Mouse (Mus musculus) stomach, postnatal 0 days (tissue): ENCODE data around the gene Xrcc6.

Experiments used
- CTCF ChIP-seq: IDR thresholded peaks from 2 replicates; pipeline ENCODE4 v1.5.1; 2016; ENCODE audit warnings: antibody characterized with exemption, low read depth, mild to moderate bottlenecking, moderate library complexity
- EP300 ChIP-seq: optimal IDR thresholded peaks from 2 replicates; pipeline ENCODE3; 2016; ENCODE audit warnings: antibody characterized with exemption

DNA sequence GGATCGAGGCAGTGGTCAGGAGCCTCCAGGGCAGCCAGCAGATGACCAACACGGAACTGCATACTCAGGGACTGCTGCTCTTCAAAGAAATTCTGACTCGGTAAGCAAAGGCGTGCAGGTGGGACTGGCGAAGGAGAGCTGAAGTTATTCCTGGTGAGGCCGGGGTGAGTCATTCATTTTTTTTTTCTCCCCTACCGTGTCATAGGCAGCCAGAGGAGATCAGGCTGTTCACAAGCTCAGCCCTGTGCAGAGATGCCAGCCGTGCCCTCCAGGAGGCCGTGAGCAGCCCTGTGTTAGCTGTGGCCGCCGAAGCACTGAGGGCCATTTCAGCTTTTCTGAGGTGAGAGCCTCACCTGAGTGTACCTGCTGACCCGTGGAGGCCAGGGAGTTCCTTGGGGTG, 98.5 kb downstream of the Xrcc6 start:
- TF ChIP-seq CTCF (no peak), EP300 (no peak)
